Mouse (Mus musculus) right cerebral cortex, postnatal 4 days (tissue): ENCODE results near the gene Pinlyp.

Experiments used
- DNase-seq: peaks from one replicate; pipeline ENCODE4 v3.0.0-alpha.2; 2022

The Pinlyp gene

GRCm38 (mm10) chr7:24546068-24546614, at the start of gene Pinlyp, which contains the start of gene Xrcc1:
TSS of gene Pinlyp (minus strand) at chr7:24546118.
TSS of gene Xrcc1 (plus strand) at chr7:24546289.
- DNase-seq, result no peak

GRCm38 (mm10) chr7:24595464-24595863, 49.5 kb upstream of the Pinlyp start:
- no peak for DNase-seq

GRCm38 (mm10) chr7:24594309-24594803, 48.4 kb upstream of the Pinlyp start:
- no peak for DNase-seq

GRCm38 (mm10) chr7:24593621-24594308, 47.8 kb upstream of the Pinlyp start:
- peak; percentile 57 for DNase-seq

GRCm38 (mm10) chr7:24592781-24593180, 46.9 kb upstream of the Pinlyp start:
- no peak for DNase-seq

- DNase-seq, result no peak
Measured at GRCm38 (mm10) chr7:24592163-24592562, 46.2 kb upstream of the Pinlyp start.

GRCm38 (mm10) chr7:24591735-24592134, 45.8 kb upstream of the Pinlyp start:
- no peak for DNase-seq

- DNase-seq, result no peak
Measured at GRCm38 (mm10) chr7:24588336-24588735, 42.4 kb upstream of the Pinlyp start.

GRCm38 (mm10) chr7:24587330-24588105, 41.6 kb upstream of the Pinlyp start, which contains the start of the genes Ethe1 and Zfp575:
TSS of gene Ethe1 (plus strand) at chr7:24587543.
TSS of gene Zfp575 (minus strand) at chr7:24587641.
- peak; percentile 89 for DNase-seq

GRCm38 (mm10) chr7:24586828-24587227, 40.9 kb upstream of the Pinlyp start:
- no peak for DNase-seq

GRCm38 (mm10) chr7:24585995-24586394, 40.1 kb upstream of the Pinlyp start:
- no peak for DNase-seq

GRCm38 (mm10) chr7:24584876-24585275, 39.0 kb upstream of the Pinlyp start:
- no peak for DNase-seq

- DNase-seq, result no peak
Measured at GRCm38 (mm10) chr7:24577811-24578210, 31.9 kb upstream of the Pinlyp start.

GRCm38 (mm10) chr7:24574224-24574796, 28.4 kb upstream of the Pinlyp start:
- DNase-seq, result no peak

- DNase-seq, result no peak
Measured at GRCm38 (mm10) chr7:24572455-24572854, 26.5 kb upstream of the Pinlyp start.

GRCm38 (mm10) chr7:24571071-24571470, 25.2 kb upstream of the Pinlyp start:
- DNase-seq, result no peak

- no peak for DNase-seq
Measured at GRCm38 (mm10) chr7:24568512-24568911, 22.6 kb upstream of the Pinlyp start.

GRCm38 (mm10) chr7:24566206-24566605, 20.3 kb upstream of the Pinlyp start:
- no peak for DNase-seq

- DNase-seq, result no peak
Measured at GRCm38 (mm10) chr7:24565627-24566026, 19.7 kb upstream of the Pinlyp start.

GRCm38 (mm10) chr7:24564607-24565265, 18.8 kb upstream of the Pinlyp start:
- DNase-seq, result peak; percentile 71

- DNase-seq, result no peak
Measured at GRCm38 (mm10) chr7:24563837-24564206, 17.9 kb upstream of the Pinlyp start.

- no peak for DNase-seq
Measured at GRCm38 (mm10) chr7:24563191-24563836, 17.4 kb upstream of the Pinlyp start.
